Mouse (Mus musculus) spleen, postnatal 4 days (tissue): Measurements from ENCODE around the gene Psmb8.

Experiments used
- DNase-seq, 2 experiments: peaks; one replicate each; pipeline ENCODE4 v3.0.0; 2022; ENCODE audit warnings: low spot score in 2 of 2

Psmb8 gene

GRCm38 (mm10) chr17:34248764-34249163, 51.2 kb downstream of the Psmb8 start:
- peak in 1 of 2 experiments; percentile 57 for DNase-seq

GRCm38 (mm10) chr17:34249361-34249760, 51.8 kb downstream of the Psmb8 start:
- peak in 1 of 2 experiments; percentile 50 for DNase-seq

GRCm38 (mm10) chr17:34249878-34250277, 52.4 kb downstream of the Psmb8 start:
- peak; percentile 41 to 70 for DNase-seq
